Mouse (Mus musculus) embryonic facial prominence, embryonic 11.5 days (tissue): ENCODE measurements around the gene Lingo1. TPM values are rescaled to one million over a fixed set of nuclear protein-coding genes. Genes with fewer than 3 reads are reported as not detected.

Experiments used
- ATAC-seq: fragments of 200-750 bp; cut with Nextera tagmentation; replicated peaks from 2 replicates; pipeline ENCODE4 v1.8.0; 2017; ENCODE audit warnings: low read depth; ENCODE audit not compliant: insufficient number of reproducible peaks, low FRiP score, low TSS enrichment
- DNase-seq: peaks from one replicate; pipeline ENCODE4 v3.0.0-alpha.2; 2015; ENCODE audit warnings: low spot score
- H3K27ac ChIP-seq: fragments of 300-500 bp; sonication (generic); replicated peaks from 2 replicates; pipeline ENCODE4 v1.5.1; 2014; ENCODE audit warnings: mild to moderate bottlenecking, low read depth, low read length, control low read depth
- H3K27me3 ChIP-seq: fragments of 300-500 bp; sonication (generic); 2 replicates; pipeline ENCODE4 v1.6.1; 2014; ENCODE audit warnings: mild to moderate bottlenecking, low read length, moderate library complexity, mixed read lengths; ENCODE audit not compliant: control insufficient read depth, insufficient read depth
- H3K36me3 ChIP-seq: fragments of 300-500 bp; sonication (generic); replicated peaks from 2 replicates; pipeline ENCODE4 v1.6.1; 2014; ENCODE audit warnings: low read depth, mild to moderate bottlenecking, low read length, moderate library complexity, mixed read lengths; ENCODE audit not compliant: control insufficient read depth, insufficient read depth
- H3K4me1 ChIP-seq: fragments of 300-500 bp; sonication (generic); 2 replicates; pipeline ENCODE4 v1.6.1; 2014; ENCODE audit warnings: low read length, mixed read lengths; ENCODE audit not compliant: control insufficient read depth, insufficient read depth
- H3K4me2 ChIP-seq: fragments of 300-500 bp; sonication (generic); 2 replicates; pipeline ENCODE4 v1.6.1; 2014; ENCODE audit warnings: low read depth, mild to moderate bottlenecking, control low read depth, low read length, moderate library complexity
- H3K4me3 ChIP-seq: fragments of 300-500 bp; sonication (generic); 2 replicates; pipeline ENCODE4 v1.5.1; 2014; ENCODE audit warnings: low read depth, low read length, control low read depth
- H3K9ac ChIP-seq: fragments of 300-500 bp; sonication (generic); replicated peaks from 2 replicates; pipeline ENCODE4 v1.6.1; 2014; ENCODE audit warnings: mild to moderate bottlenecking, control low read depth, low read length
- H3K9me3 ChIP-seq: fragments of 300-500 bp; sonication (generic); replicated peaks from 2 replicates; pipeline ENCODE4 v1.6.1; 2016; ENCODE audit warnings: mild to moderate bottlenecking, low read length, inconsistent platforms, mixed read lengths; ENCODE audit not compliant: control insufficient read depth
- WGBS: fragments of 180-500 bp; shearing (Covaris S2); extraction: QIAGEN DNeasy Blood & Tissue Kit; methylation state at CpG from one replicate; pipeline ENCODE4 v1.1.7; 2014; 5-methylcytosine and 5-hydroxymethylcytosine counted together
- polyA plus RNA-seq: library from polyadenylated mRNA; unstranded; fragments of >200 nt; fragmentation: Nextera tagmentation; extraction: Ambion mirVana; gene quantifications from 2 replicates; pipeline ENCODE4 v1.2.1, GENCODE M21; 2014

The Lingo1 gene
- polyA plus RNA-seq, 1 experiment from 2014 or later = 3.9 TPM

DNA sequence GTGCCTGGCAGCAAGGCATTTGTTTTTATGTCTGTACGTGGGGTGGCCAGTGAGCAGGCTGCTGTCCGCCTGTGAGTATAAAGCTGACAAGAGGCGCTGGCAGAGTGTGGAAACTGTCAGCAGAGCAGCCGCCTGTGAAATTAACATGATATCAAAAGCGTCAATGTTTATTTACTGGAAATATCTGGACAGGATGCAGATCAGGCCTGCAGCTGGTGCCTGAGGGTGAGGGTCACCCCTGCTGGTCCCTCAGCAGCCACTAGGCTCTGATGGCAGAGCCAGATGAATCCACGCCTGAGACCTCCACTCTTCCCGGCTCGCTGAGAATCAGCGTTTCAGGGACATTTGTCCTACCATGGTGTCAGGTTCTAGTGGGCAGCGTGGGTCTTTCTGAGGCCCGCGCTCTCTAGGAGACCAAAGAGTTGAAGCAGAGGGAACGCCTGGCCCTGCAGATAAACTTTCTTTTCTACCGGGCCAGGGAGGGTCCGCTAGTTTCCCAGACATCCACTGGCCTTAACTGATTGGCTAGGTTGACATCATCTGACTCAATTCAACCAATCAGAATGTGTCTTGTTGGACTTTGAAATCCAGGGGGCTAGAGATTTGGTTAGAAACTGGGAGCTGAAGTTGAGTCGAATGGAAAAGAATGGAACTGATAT lies 190.1 kb downstream of the Lingo1 start:
- Histone ChIP-seq H3K36me3 (no peaks in the 10 kb centered on the region), H3K27me3 (peaks cover 3% of the 10 kb centered on the region), H3K4me1 (no peaks in the 10 kb centered on the region; the same call in 1 of the 2 replicates), H3K9me3 (no peaks in the 10 kb centered on the region), H3K27ac (no peak overlapping the region), H3K9ac (no peak overlapping the region), H3K4me2 (peak overlapping the region; percentile 2; the same call in 1 of the 2 replicates), H3K4me3 (no peak overlapping the region)
- ATAC-seq = 0 out of 2 replicates have a peak, but pooled peaks have one; percentile 27
- no peak for DNase-seq
- 65% methylated on average over 16 of the region's 16 CpGs for WGBS

- ATAC-seq (no peak), DNase-seq (no peak)
- Histone ChIP-seq H3K36me3 (no peaks in the 10 kb centered on the region), H3K9ac (no peak overlapping the region), H3K27me3 (peaks cover 3% of the 10 kb centered on the region), H3K4me2 (no peak overlapping the region), H3K27ac (no peak overlapping the region), H3K4me3 (no peak overlapping the region), H3K9me3 (no peaks in the 10 kb centered on the region), H3K4me1 (no peaks in the 10 kb centered on the region; the same call in 1 of the 2 replicates)
These were observed 190.8 kb downstream of the Lingo1 start for GRCm38 (mm10) chr9:56605443-56605806.

- no peaks in the 10 kb centered on the region for H3K36me3 ChIP-seq
- DNase-seq (no peak), ATAC-seq (no peak)
- 45% methylated on average over 12 of the region's 12 CpGs for WGBS
- H3K4me2 ChIP-seq = no peak overlapping the region
- H3K27ac ChIP-seq = no peak overlapping the region
- no peak overlapping the region for H3K4me3 ChIP-seq
- no peaks in the 10 kb centered on the region for H3K9me3 ChIP-seq
- H3K4me1 ChIP-seq = no peaks in the 10 kb centered on the region; the same call in 1 of the 2 replicates
- H3K9ac ChIP-seq = no peak overlapping the region
- H3K27me3 ChIP-seq = peaks cover 3% of the 10 kb centered on the region
These were observed 191.3 kb downstream of the Lingo1 start for GRCm38 (mm10) chr9:56604797-56605442.

DNA sequence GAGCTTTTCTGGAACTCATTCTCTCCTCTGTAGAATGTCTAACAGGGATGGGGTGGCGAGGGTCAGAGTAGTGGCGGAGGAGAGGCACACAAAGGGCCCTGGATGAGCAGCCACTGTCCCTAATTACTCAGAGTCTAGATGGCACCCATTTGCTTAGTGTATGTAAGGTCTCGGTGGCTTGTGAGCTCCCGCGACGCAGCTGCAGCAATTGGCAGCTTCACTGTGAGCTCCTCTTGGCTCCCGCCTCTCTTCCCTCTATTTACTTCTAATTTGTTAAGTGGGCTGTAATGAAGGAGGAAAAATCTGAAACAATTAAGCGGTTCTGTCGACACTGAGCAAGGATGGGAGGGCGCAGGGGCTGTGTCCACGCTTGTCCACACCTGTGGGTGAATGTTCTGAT lies 195.6 kb downstream of the Lingo1 start:
- DNase-seq (no peak), ATAC-seq (no peak)
- Histone ChIP-seq H3K36me3 (no peaks in the 10 kb centered on the region), H3K4me1 (no peaks in the 10 kb centered on the region), H3K4me3 (no peak overlapping the region), H3K27ac (no peak overlapping the region), H3K9ac (no peak overlapping the region), H3K4me2 (no peak overlapping the region), H3K27me3 (no peaks in the 10 kb centered on the region), H3K9me3 (no peaks in the 10 kb centered on the region)
- 70% methylated on average over 11 of the region's 11 CpGs for WGBS

- Histone ChIP-seq H3K4me3 (no peak overlapping the region), H3K27me3 (no peaks in the 10 kb centered on the region), H3K9me3 (no peaks in the 10 kb centered on the region), H3K4me1 (no peaks in the 10 kb centered on the region), H3K36me3 (no peaks in the 10 kb centered on the region), H3K4me2 (no peak overlapping the region), H3K27ac (no peak overlapping the region), H3K9ac (no peak overlapping the region)
- ATAC-seq (no peak), DNase-seq (no peak)
- 90% methylated on average over 7 of the region's 7 CpGs for WGBS
These were observed 203.6 kb downstream of the Lingo1 start for GRCm38 (mm10) chr9:56592639-56593038.

- DNase-seq (no peak), ATAC-seq (no peak)
- Histone ChIP-seq H3K36me3 (no peaks in the 10 kb centered on the region), H3K9ac (no peak overlapping the region), H3K4me1 (no peaks in the 10 kb centered on the region), H3K27ac (no peak overlapping the region), H3K27me3 (no peaks in the 10 kb centered on the region), H3K4me3 (no peak overlapping the region), H3K9me3 (no peaks in the 10 kb centered on the region), H3K4me2 (no peak overlapping the region)
- 82% methylated on average over 8 of the region's 8 CpGs for WGBS
These were observed 204.9 kb downstream of the Lingo1 start for GRCm38 (mm10) chr9:56591248-56591888.

GRCm38 (mm10) chr9:56589762-56590161 lies 206.5 kb downstream of the Lingo1 start:
- Histone ChIP-seq H3K27ac (no peak overlapping the region), H3K36me3 (no peaks in the 10 kb centered on the region), H3K9ac (no peak overlapping the region), H3K27me3 (no peaks in the 10 kb centered on the region), H3K9me3 (no peaks in the 10 kb centered on the region), H3K4me3 (no peak overlapping the region), H3K4me1 (no peaks in the 10 kb centered on the region), H3K4me2 (no peak overlapping the region)
- DNase-seq (no peak), ATAC-seq (no peak)
- 28% methylated on average over 5 of the region's 5 CpGs for WGBS

- WGBS = 53% methylated on average over 7 of the region's 7 CpGs
These were observed 212.2 kb downstream of the Lingo1 start for GRCm38 (mm10) chr9:56584043-56584424.

More at GRCm38 (mm10) chr9:56584043-56584424, 212.2 kb downstream of the Lingo1 start:
- Histone ChIP-seq H3K36me3 (no peaks in the 10 kb centered on the region), H3K4me2 (no peak overlapping the region), H3K4me3 (no peak overlapping the region), H3K27ac (no peak overlapping the region), H3K27me3 (no peaks in the 10 kb centered on the region), H3K9ac (no peak overlapping the region), H3K9me3 (no peaks in the 10 kb centered on the region), H3K4me1 (no peaks in the 10 kb centered on the region; the same call in 1 of the 2 replicates)
- no peak for ATAC-seq
- no peak for DNase-seq
